Mouse (Mus musculus) megakaryocyte, embryonic 14.5 days (primary cell): ENCODE data around the gene Prph.

Experiments used
- FLI1 ChIP-seq: IDR thresholded peaks from 2 replicates; pipeline ENCODE4 v1.6.1; 2012; ENCODE audit warnings: low read length, inconsistent platforms, mixed read lengths
- GATA1 ChIP-seq: IDR thresholded peaks from 3 replicates; pipeline ENCODE4 v1.6.1; 2012; ENCODE audit warnings: mixed read lengths, low read length, inconsistent platforms, borderline replicate concordance

GRCm38 (mm10) chr15:99097840-99098492 is 43.0 kb downstream of the Prph start:
- no peak for TF ChIP-seq GATA1
- no peak for TF ChIP-seq FLI1
